Mouse (Mus musculus): ENCODE data around the gene Btbd9. TPM values are rescaled to one million over a fixed set of nuclear protein-coding genes. Genes with fewer than 3 reads are reported as not detected.

Btbd9 gene
- polyA plus RNA-seq, 1 experiment, result 25.6 TPM

- Histone ChIP-seq H3K27me3 (replicated peaks; ENCODE audit: control insufficient read depth, insufficient read depth, low read length) (no peaks in the 10 kb centered on the region), H3K4me3 (ENCODE audit: insufficient read depth, low read depth, low read length) (no peak overlapping the region), H3K4me1 (ENCODE audit: control insufficient read depth, insufficient read depth, low read length) (no peaks in the 10 kb centered on the region), H3K27ac (ENCODE audit: insufficient read depth, low read depth, low read length) (no peak overlapping the region), H3K36me3 (ENCODE audit: control insufficient read depth, insufficient read depth, low read length) (no peaks in the 10 kb centered on the region)
- WGBS, result 88% methylated on average over 5 of the region's 5 CpGs
- TF ChIP-seq CTCF (conservative IDR thresholded peaks at IDR 0.05; ENCODE audit: insufficient read depth, insufficient read length, low read depth, low read length), result no peak
- TF ChIP-seq POLR2A (IDR thresholded peaks at IDR 0.05; ENCODE audit: low read depth, low read length), result no peak
- no peak for DNase-seq
Observed at GRCm38 (mm10) chr17:30459706-30460105, 116.6 kb downstream of the Btbd9 start.

DNA sequence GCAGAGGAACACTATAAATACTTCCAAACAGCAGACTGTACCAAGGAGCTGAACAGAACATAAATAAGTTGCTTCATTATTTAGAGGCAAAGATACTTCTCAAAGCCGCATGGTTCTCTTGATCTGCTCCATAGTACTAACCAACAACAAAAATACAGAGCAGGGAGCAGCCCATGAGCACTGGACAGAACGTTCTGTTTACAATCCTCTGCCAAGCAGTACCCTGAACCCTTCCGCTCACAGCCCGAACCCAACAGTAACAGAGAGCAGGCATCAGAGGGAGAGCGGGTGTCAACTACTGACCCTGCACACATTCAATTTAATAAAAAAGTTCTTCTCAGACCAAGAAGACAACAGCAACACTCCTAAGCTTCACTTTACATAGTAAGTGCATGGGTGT, 117.4 kb downstream of the Btbd9 start:
- no peak overlapping the region for H3K27ac ChIP-seq (ENCODE audit: insufficient read depth, low read depth, low read length)
- H3K27me3 ChIP-seq (replicated peaks; ENCODE audit: control insufficient read depth, insufficient read depth, low read length), result no peaks in the 10 kb centered on the region
- TF ChIP-seq CTCF (conservative IDR thresholded peaks at IDR 0.05; ENCODE audit: insufficient read depth, insufficient read length, low read depth, low read length), result no peak
- no peak for TF ChIP-seq POLR2A (IDR thresholded peaks at IDR 0.05; ENCODE audit: low read depth, low read length)
- H3K4me3 ChIP-seq (ENCODE audit: insufficient read depth, low read depth, low read length), result no peak overlapping the region
- no peaks in the 10 kb centered on the region for H3K36me3 ChIP-seq (ENCODE audit: control insufficient read depth, insufficient read depth, low read length)
- H3K4me1 ChIP-seq (ENCODE audit: control insufficient read depth, insufficient read depth, low read length), result no peaks in the 10 kb centered on the region
- 87% methylated on average over 5 of the region's 5 CpGs for WGBS
- no peak for DNase-seq

DNA sequence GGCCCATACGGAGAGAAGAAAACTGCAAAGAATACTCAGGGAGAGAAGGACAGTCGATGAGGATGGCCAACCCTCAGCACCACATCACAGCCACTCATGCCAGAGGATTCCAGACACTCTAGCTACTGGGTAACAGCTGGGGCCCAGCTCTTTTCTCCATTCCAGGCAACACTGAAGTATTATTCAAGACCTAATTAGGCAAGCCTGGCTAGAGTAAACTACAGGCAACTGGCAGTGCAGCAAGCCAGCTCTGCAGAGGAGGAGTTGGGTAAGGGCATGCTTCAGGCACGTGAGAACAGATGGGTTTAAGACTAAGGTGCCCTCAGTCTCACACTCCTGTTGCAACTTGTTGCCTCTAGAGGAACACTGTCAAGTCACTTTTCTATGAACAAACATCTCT, 118.0 kb downstream of the Btbd9 start:
- Histone ChIP-seq H3K4me3 (ENCODE audit: insufficient read depth, low read depth, low read length) (no peak overlapping the region), H3K4me1 (ENCODE audit: control insufficient read depth, insufficient read depth, low read length) (no peaks in the 10 kb centered on the region), H3K27ac (ENCODE audit: insufficient read depth, low read depth, low read length) (no peak overlapping the region), H3K36me3 (ENCODE audit: control insufficient read depth, insufficient read depth, low read length) (no peaks in the 10 kb centered on the region), H3K27me3 (replicated peaks; ENCODE audit: control insufficient read depth, insufficient read depth, low read length) (no peaks in the 10 kb centered on the region)
- TF ChIP-seq CTCF (conservative IDR thresholded peaks at IDR 0.05; ENCODE audit: insufficient read depth, insufficient read length, low read depth, low read length) (no peak), POLR2A (IDR thresholded peaks at IDR 0.05; ENCODE audit: low read depth, low read length) (no peak)
- DNase-seq, result peak; percentile 29
- whole genome bisulfite sequencing, result 76% methylated on average over 3 of the region's 3 CpGs

DNA sequence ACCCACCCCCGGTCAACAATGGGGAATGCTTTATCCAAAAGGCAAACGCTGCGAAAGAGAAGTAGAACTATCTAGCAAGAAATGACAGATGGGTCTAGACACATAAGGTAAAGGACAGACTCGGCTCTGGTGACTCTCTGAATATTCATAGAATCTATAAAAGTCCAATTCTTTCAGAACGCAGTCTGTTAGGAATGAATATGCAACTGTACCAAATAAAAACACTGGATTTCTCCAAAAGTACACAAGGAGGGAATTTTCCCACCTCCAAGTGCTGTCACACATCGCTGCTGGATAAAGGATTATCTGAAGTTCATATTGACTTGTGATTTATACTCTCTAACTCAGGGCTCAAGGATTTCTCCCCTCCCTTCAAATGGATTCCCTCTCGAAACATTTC, 118.8 kb downstream of the Btbd9 start:
- H3K4me1 ChIP-seq (ENCODE audit: control insufficient read depth, insufficient read depth, low read length), result no peaks in the 10 kb centered on the region
- DNase-seq, result no peak
- no peaks in the 10 kb centered on the region for H3K36me3 ChIP-seq (ENCODE audit: control insufficient read depth, insufficient read depth, low read length)
- no peak overlapping the region for H3K27ac ChIP-seq (ENCODE audit: insufficient read depth, low read depth, low read length)
- no peak overlapping the region for H3K4me3 ChIP-seq (ENCODE audit: insufficient read depth, low read depth, low read length)
- no peaks in the 10 kb centered on the region for H3K27me3 ChIP-seq (replicated peaks; ENCODE audit: control insufficient read depth, insufficient read depth, low read length)
- TF ChIP-seq CTCF (conservative IDR thresholded peaks at IDR 0.05; ENCODE audit: insufficient read depth, insufficient read length, low read depth, low read length) (no peak), POLR2A (IDR thresholded peaks at IDR 0.05; ENCODE audit: low read depth, low read length) (no peak)
- WGBS, result 87% methylated on average over 7 of the region's 7 CpGs

DNA sequence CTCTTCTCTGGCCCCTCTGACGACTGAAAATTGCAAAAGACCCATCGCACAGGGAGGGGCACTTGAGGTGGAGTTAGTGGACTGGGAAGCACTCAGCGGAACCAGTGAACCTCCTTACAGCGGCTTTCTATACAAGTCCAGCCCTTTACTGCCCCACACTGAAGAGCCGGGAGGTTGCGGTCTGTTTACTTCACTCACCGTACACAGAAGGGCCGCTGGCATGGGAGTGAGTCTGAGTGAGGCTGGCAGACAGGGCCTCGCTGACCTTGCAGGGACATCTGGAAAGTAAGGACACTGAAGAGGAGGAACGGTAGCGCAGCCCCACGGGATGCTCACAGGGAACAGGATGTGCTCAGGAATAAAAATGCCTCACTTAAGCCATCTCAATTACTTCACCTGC, 120.0 kb downstream of the Btbd9 start:
- WGBS, result 50% methylated on average over 12 of the region's 12 CpGs
- no peaks in the 10 kb centered on the region for H3K36me3 ChIP-seq (ENCODE audit: control insufficient read depth, insufficient read depth, low read length)
- H3K4me3 ChIP-seq (ENCODE audit: insufficient read depth, low read depth, low read length), result no peak overlapping the region
- no peak for TF ChIP-seq POLR2A (IDR thresholded peaks at IDR 0.05; ENCODE audit: low read depth, low read length)
- no peak for TF ChIP-seq CTCF (conservative IDR thresholded peaks at IDR 0.05; ENCODE audit: insufficient read depth, insufficient read length, low read depth, low read length)
- H3K27ac ChIP-seq (ENCODE audit: insufficient read depth, low read depth, low read length), result no peak overlapping the region
- no peak for DNase-seq
- no peaks in the 10 kb centered on the region for H3K4me1 ChIP-seq (ENCODE audit: control insufficient read depth, insufficient read depth, low read length)
- no peaks in the 10 kb centered on the region for H3K27me3 ChIP-seq (replicated peaks; ENCODE audit: control insufficient read depth, insufficient read depth, low read length)

DNA sequence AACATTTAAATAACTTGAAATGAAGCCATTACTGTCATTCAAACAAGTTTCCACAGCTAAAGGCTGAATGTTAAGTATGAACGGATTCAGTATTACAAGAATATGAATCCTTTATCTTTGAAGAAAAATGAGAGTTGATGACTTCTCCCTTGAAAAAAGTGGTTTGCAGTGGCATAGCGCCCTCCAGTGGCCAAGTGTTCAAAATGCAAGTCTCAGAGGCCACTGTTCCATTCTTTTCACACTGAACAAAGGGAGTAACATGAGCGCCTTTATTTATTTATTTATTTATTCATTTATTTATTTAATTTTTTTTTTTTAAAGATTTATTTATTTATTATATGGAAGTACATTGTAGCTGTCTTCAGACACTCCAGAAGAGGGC, 121.4 kb downstream of the Btbd9 start:
- DNase-seq, result peak; percentile 75
- no peaks in the 10 kb centered on the region for H3K27me3 ChIP-seq (replicated peaks; ENCODE audit: control insufficient read depth, insufficient read depth, low read length)
- WGBS, result 29% methylated on average over 3 of the region's 3 CpGs
- TF ChIP-seq CTCF (conservative IDR thresholded peaks at IDR 0.05; ENCODE audit: insufficient read depth, insufficient read length, low read depth, low read length), result peak; percentile 72
- TF ChIP-seq POLR2A (IDR thresholded peaks at IDR 0.05; ENCODE audit: low read depth, low read length), result no peak
- H3K36me3 ChIP-seq (ENCODE audit: control insufficient read depth, insufficient read depth, low read length), result no peaks in the 10 kb centered on the region
- H3K4me3 ChIP-seq (ENCODE audit: insufficient read depth, low read depth, low read length), result no peak overlapping the region
- H3K4me1 ChIP-seq (ENCODE audit: control insufficient read depth, insufficient read depth, low read length), result no peaks in the 10 kb centered on the region
- no peak overlapping the region for H3K27ac ChIP-seq (ENCODE audit: insufficient read depth, low read depth, low read length)

- 78% methylated on average over 6 of the region's 6 CpGs for WGBS
- H3K36me3 ChIP-seq (ENCODE audit: control insufficient read depth, insufficient read depth, low read length), result no peaks in the 10 kb centered on the region
- TF ChIP-seq CTCF (conservative IDR thresholded peaks at IDR 0.05; ENCODE audit: insufficient read depth, insufficient read length, low read depth, low read length) (no peak), POLR2A (IDR thresholded peaks at IDR 0.05; ENCODE audit: low read depth, low read length) (no peak)
- H3K27me3 ChIP-seq (replicated peaks; ENCODE audit: control insufficient read depth, insufficient read depth, low read length), result no peaks in the 10 kb centered on the region
- H3K4me3 ChIP-seq (ENCODE audit: insufficient read depth, low read depth, low read length), result no peak overlapping the region
- no peak for DNase-seq
- H3K27ac ChIP-seq (ENCODE audit: insufficient read depth, low read depth, low read length), result no peak overlapping the region
- no peaks in the 10 kb centered on the region for H3K4me1 ChIP-seq (ENCODE audit: control insufficient read depth, insufficient read depth, low read length)
Observed at GRCm38 (mm10) chr17:30454155-30454861, 122.0 kb downstream of the Btbd9 start.
